Mouse (Mus musculus) frontal cortex, postnatal 25 days (tissue): Measurements from ENCODE around the gene Eea1.

Experiments
- DNase-seq, 2 experiments: peaks; one replicate each; pipeline ENCODE4 v3.0.0; 2022; ENCODE audit warnings: low spot score in 2 of 2

The Eea1 gene

DNA sequence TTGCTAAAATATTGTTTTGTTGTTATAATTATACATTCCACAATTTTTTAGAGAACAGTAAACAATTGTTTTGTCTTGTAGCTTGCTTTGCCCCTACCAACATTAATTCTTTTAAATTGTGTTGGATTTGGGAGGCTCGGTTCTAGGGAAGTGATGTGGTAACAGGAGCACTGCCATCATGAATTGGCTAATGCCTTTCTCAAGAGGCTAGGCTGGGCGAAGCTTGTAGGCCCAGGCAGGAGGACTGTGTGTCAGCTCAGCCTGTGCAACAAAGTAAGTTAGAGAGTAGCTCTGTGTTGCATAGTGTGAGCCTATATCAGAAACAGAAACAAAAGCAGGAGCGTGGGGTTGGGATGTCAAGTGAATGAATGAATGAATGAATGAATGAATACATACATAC is 9.0 kb downstream of the Eea1 start:
- no peak for DNase-seq

DNA sequence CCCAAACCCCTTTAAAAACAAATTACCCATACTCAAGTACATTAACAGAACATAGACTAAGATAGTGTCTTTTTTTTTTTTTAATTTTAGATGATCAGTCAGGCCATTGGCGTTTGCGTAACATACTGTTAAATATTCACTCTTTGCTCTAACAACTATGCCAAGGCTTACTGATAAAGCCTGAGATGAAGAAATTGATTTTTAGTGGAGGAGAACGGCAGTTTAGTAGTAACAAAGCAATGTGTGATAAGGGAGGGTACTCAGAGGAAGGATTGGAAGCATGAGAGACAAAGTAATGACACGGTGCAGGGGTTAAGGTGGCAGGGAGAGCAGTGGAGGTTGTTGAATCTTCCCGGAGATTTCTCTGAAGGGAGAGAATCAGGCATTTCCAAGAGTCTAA is 9.7 kb downstream of the Eea1 start:
- DNase-seq, result no peak

DNA sequence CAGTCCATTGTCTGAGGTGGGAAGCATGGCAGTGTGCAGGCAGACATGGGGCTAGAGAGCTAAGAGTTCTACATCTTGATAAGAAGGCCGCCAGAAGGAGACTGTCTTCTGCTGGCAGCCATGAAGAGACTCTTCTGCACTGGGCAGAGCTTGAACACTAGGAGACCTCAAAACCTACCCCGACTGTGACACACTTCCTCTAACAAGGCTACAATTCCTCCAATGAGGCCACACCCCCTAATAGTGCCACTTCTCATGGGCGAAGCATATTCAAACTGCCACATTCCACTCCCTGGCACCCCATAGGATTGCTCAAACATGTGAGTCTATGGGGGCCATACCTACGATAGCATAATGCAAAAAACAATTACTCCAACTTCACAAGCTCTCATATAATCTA is 10.3 kb downstream of the Eea1 start:
- no peak for DNase-seq

GRCm38 (mm10) chr10:95951346-95951745 is 10.9 kb downstream of the Eea1 start:
- DNase-seq, result no peak

- DNase-seq, result no peak
Measured at GRCm38 (mm10) chr10:95956629-95957028, 16.2 kb downstream of the Eea1 start.

DNA sequence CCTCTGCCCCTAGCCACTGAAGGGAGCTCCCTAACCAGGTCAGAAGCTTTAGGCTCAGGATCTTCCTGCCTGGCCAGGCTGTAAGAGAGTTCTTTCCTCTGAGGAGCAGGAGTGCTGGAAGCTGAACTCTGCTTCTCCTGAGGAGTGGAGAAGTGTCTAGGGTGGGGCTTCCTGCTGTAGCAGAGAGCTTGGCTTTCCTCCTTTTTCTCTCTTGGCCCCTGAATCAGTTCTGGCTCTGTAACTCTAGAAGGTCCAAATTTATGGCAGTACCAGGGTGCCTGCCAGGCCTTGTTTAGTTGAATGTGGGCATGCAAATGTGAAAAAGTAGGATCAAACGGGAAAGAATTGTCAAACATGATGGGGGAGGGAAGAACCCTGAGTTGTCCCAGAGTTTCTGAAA is 17.1 kb downstream of the Eea1 start:
- no peak for DNase-seq

GRCm38 (mm10) chr10:95964679-95965078 is 24.2 kb downstream of the Eea1 start:
- no peak for DNase-seq

- no peak for DNase-seq
Measured at GRCm38 (mm10) chr10:95969694-95970093, 29.2 kb downstream of the Eea1 start.

DNA sequence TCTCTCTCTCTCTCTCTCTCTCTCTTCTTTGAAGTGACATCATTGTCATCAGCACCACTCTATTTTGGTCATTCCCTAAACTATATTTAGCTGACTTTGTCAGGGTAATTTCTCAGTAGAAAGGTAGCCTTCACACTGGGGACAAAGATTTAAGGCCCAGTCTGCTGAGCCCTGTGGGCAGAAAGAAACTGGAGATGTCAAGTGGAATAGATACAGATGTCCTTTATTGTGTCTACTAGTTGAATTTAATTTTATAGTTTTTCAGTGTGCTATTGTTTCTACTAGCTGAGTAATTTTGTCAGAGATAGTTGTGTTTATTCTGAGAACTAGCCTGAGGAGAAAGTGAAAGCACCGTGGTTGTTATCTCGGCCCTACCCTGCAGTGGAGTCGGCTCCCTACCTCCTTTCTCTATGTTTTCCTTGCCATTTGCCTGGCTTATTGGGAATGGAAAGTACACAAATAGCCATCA is 30.3 kb downstream of the Eea1 start:
- DNase-seq, result no peak

DNA sequence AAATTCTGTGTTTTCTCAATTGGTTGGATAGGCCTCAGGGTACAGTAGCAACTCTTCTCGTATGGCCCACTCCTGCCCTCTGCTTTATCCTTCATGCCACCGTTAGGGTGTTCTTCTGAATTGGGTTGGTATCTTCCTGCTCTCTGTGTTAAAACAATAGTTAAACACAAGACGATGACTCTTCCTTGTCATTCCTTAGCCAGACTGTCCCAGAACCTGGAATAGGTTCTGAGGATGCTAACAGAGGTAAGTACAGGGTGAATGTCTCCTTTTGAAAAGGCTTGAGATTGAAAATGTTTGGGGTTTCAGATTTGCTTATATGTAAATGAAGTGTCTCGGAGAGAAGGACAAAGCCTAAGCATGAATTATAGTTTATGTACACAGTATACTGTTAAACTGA is 30.9 kb downstream of the Eea1 start:
- no peak for DNase-seq

DNA sequence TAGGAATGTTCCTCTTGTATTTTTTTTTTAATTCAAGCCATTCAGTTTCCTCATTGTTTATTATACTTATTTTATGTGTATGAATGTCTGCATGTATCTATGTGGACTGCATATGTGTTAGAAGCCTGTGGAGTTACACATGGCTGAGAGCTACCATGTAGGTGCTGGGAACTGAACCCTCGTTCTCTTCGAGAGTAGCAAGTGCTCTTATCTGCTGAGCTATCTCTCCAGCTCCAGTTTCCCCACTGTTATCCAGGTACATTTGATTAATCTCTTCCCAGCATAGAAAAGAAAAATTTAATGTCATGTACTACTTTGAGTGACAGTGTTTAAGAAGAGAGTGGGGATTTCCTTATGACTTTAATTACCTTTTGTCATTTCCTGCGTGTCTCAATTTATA is 31.5 kb downstream of the Eea1 start:
- DNase-seq, result no peak

DNA sequence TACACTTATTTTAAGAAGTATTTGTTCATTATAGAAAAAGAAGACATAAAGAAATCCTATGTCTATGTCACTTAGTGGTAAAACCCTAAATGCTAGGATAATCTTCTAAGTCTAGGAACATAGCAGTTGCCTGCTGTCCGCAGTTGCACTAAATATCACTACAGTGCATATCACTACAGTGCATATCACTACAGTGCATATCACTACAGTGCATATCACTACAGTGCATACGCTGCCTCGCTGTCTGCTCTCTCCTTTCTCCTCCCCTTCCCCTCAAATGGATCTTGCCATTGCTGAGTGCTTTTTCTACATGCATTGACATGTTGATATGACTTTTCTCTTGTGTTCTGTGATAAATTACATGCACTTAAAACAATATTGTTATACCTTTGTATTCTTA is 34.0 kb downstream of the Eea1 start:
- DNase-seq, result no peak

- DNase-seq, result no peak
Measured at GRCm38 (mm10) chr10:95976798-95977197, 36.3 kb downstream of the Eea1 start.

DNA sequence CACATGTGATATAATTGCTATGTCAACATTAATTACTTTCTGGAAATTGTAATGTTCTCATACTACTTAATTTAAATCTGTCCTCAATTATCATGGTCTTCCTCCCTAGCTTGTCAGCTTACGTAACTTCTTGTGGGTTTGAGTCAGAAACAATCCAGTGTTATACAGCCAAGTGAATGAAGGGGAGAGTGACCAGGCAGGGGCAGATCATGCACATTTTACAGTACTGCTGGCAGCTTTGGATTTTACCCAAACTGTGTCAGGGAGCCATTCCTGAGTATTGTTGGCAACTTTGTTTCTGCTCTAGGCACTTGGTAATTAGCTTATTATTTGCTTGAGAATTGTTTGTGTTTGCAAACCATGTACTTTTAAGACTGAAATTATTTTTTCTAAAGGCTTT is 49.3 kb downstream of the Eea1 start:
- no peak for DNase-seq

DNA sequence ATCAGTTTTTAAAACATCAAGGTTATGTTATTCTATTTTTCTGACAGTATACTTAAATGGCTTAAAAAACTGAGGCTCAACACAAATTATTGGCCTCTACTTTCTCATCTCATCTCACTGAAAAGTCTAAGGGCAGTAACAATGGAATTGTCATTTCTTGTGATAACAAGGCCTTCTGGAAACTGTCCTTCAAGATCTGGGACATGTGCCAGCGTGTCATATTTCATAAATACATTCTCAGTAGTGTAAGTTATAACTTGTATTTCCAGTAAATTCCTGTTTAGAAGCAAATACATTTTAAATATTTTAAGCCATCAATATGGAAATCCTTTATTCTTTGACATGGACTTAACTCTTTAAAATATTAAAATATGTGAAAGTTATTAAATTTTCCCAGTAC is 50.7 kb downstream of the Eea1 start:
- DNase-seq, result no peak

DNA sequence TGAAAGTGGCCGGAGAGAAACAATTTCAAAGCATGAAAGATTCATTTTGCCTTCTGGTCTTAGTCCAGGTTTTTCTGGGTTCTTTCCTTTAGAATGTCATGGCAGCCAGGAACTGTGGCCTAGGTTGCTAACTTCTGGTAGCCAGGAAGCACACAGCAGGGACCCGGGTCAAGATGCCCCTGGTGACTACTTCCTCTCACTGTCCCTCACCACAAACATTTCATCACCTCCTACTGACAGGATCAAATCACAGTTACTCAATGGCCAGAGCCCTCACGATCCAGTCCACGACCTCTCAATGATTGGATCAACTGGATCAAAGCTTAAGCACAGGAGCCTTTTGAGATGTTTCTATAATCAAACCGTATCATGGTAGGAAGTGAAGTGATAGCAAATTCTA is 60.5 kb downstream of the Eea1 start:
- no peak for DNase-seq

DNA sequence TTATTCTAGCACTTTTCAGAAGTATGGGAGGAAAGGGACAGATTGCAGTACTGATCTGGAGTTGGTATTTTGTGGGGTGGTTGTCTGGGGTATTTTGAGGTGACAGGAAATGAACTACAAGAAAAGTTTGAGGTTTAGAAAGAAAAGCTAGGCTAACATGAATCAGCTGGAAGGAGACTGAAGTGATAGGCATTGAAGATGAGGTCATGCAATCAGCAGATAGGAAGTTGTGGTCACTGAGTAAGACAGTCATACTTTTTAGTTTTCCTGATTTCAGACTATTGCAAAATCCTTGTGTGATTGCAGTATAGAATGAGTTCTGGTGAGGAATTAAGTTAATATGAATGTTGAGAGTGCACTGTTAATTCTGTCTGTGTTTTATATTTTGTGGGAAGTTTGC is 75.3 kb downstream of the Eea1 start:
- DNase-seq, result no peak

- DNase-seq, result no peak
Measured at GRCm38 (mm10) chr10:96017418-96017817, 77.0 kb downstream of the Eea1 start.

DNA sequence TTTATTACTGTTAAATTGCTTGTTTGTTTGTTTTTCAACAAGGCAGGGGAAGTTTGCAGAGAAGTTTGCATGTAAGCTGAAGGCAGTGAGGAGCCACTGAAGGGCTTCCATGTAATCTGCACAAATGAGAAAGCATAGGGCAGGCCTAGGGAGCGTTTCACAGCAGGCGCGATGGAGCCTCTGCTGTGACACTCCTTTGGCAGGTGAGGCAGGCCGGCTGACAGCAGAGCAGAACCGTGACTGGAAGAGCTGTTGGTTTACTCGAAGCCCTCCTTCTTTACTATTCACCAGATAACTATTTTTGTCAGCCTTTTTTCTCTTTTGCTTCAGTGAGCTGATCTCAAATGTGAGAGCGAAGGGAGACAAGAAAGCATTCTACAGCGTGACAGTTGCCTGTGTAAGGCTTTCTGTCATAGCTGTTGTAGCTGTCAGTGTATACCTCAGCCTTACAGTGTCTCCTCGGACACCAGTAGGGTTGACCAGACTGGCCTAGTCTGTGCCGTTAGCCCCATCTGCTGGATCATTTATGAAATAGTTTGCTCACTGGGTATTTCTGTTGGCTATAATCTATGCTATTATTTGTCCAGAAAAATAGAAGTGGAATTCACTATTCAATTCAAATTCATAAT is 93.0 kb downstream of the Eea1 start:
- no peak for DNase-seq

GRCm38 (mm10) chr10:96034106-96034505 is 93.7 kb downstream of the Eea1 start:
- no peak for DNase-seq

DNA sequence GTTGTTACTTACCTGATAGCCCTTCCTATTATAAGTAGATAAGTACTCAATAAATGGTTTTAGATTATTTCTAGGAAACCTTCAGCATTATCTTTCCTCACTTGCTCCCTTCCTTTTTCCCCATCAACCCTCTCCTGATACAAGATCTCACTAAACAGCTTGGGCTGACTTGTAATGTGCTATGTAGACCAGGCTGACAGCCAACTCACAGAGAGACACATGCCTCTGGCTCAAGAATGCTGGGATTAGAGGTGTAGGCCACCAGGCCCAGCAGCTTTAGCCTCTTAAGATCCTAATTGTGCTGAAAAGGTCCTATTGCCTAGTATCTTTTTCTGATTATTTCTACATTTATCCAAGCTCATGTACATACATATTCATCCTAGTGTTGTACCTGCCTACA is 95.5 kb downstream of the Eea1 start:
- DNase-seq, result no peak

DNA sequence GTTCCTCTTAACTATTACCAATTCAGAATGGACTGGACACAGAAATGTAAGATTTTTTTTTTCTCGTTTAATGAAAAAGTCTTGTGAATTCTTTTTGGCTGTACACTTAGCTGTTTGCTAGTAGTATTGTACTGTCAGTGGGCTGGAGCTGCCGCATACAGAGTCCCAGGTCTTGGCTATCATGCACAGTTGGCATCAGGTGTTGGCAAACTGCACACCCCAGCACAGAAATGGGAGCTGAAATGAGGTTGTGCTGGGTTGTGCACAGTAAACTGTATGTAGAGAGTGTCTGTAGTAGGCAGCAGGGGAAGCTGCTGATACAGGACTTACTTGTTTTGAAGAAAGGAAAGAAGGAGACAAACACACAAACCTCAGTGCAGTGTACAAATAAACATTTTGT is 103.8 kb downstream of the Eea1 start:
- DNase-seq, result no peak

DNA sequence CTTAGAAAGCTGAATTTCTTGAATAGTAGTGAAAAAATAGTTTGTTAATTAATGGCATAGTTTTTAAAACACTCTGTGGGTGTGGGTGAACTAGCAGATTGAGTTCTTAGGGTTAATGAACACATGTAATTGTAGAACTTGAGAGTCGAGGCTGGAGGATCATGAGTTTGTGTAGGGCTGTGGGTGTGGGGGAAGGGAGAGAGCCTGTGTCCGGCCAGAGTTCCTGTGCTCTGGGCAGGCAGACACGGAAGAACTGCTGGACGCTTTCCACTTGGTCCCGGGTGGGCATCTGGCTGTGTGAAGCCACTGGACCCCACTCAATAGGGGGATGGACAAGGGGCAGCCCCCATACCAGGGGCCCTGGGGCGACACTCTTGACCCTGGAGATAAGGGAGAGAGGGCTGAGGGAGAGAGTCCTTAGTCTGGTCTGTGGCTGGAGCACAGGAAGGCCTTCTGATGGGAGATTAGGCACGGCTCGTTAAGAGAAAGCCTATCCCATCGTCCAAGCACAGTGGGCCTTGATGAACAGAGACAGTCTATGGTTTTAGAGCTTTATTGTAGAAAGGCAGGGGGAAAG is 107.6 kb downstream of the Eea1 start:
- DNase-seq, result no peak

DNA sequence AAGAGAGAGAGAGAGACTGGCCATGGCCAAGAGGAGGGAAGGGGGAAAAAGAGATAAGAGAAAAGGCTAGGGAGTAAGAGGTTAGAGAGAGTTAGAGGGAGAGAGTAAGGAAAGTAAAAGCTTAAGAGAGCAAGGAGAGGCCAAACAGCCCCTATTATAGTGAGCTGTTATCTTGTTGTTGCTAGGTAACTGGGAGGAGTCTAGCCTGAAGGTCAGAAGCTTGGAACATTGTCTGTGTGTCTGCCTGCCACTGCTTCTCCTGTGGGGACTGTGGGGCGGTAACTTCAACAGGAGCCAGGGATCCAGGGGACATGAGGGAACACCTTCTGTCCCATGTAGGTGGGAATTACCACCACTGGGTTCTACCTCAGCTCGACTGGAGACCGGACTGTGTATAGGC is 108.1 kb downstream of the Eea1 start:
- no peak for DNase-seq
